Mouse (Mus musculus) B cell, adult (primary cell): ENCODE data around the gene Arhgap10. TPM values are rescaled to one million over a fixed set of nuclear protein-coding genes. Genes with fewer than 3 reads are reported as not detected.

Experiments
- total RNA-seq: library from RNA; stranded (reverse); gene quantifications from 4 replicates; pipeline ENCODE4 v1.2.4, GENCODE M21; 2023; ENCODE audit not compliant: inconsistent age

Arhgap10 gene
- 3.7 to 4.6 TPM (median 4.2 TPM) in 4 replicates for total RNA-seq

GRCm38 (mm10) chr8:77517301-77518200 lies at the start of gene Arhgap10:
TSS of gene Arhgap10 (minus strand) at chr8:77517953.

GRCm38 (mm10) chr8:77549121-77549706 lies 31.5 kb upstream of the Arhgap10 start, which contains the start of gene Prmt9:
TSS of gene Prmt9 (plus strand) at chr8:77549397.

Other genes with a start within 250 kb of the Arhgap10 start
- 18.7 to 21.8 TPM (median 19.8 TPM) in 4 replicates for gene Prmt9, start 31.4 kb upstream of the Arhgap10 start, total RNA-seq
- 17.4 to 19.4 TPM (median 18.6 TPM) in 4 replicates for gene Tmem184c, start 92.7 kb upstream of the Arhgap10 start, total RNA-seq
- not detected in 4 replicates for gene Ednra, start 206.5 kb upstream of the Arhgap10 start, total RNA-seq